Mouse (Mus musculus) embryonic facial prominence, embryonic 12.5 days (tissue): ENCODE measurements around the gene Neo1. TPM values are rescaled to one million over a fixed set of nuclear protein-coding genes. Genes with fewer than 3 reads are reported as not detected.

ENCODE experiments used
- ATAC-seq: fragments of 200-750 bp; cut with Nextera tagmentation; 2 replicates; pipeline ENCODE4 v1.8.0; 2017; ENCODE audit not compliant: insufficient number of reproducible peaks, insufficient read depth, low FRiP score, low TSS enrichment
- H3K27ac ChIP-seq: fragments of 300-500 bp; sonication (generic); 2 replicates; pipeline ENCODE4 v1.5.1; 2016; ENCODE audit warnings: mild to moderate bottlenecking
- H3K27me3 ChIP-seq: fragments of 300-500 bp; sonication (generic); 2 replicates; pipeline ENCODE4 v1.6.1; 2016; ENCODE audit warnings: mild to moderate bottlenecking, moderate library complexity
- H3K36me3 ChIP-seq: fragments of 300-500 bp; sonication (generic); 2 replicates; pipeline ENCODE4 v1.6.1; 2016; ENCODE audit warnings: mild to moderate bottlenecking
- H3K4me1 ChIP-seq: fragments of 300-500 bp; sonication (generic); 2 replicates; pipeline ENCODE4 v1.6.1; 2016
- H3K4me2 ChIP-seq: fragments of 300-500 bp; sonication (generic); replicated peaks from 2 replicates; pipeline ENCODE4 v1.6.1; 2016; ENCODE audit warnings: mild to moderate bottlenecking, moderate library complexity
- H3K4me3 ChIP-seq: fragments of 300-500 bp; sonication (generic); 2 replicates; pipeline ENCODE4 v1.5.1; 2016; ENCODE audit warnings: mild to moderate bottlenecking
- H3K9ac ChIP-seq: fragments of 300-500 bp; sonication (generic); 2 replicates; pipeline ENCODE4 v1.6.1; 2016; ENCODE audit warnings: mild to moderate bottlenecking, moderate library complexity
- H3K9me3 ChIP-seq: fragments of 300-500 bp; sonication (generic); 2 replicates; pipeline ENCODE4 v1.6.1; 2016; ENCODE audit warnings: mild to moderate bottlenecking, moderate library complexity
- WGBS: fragments of 180-500 bp; shearing (Covaris S2); methylation state at CpG from one replicate; pipeline ENCODE4 v1.1.7; 2016; 5-methylcytosine and 5-hydroxymethylcytosine counted together
- polyA plus RNA-seq: library from polyadenylated mRNA; unstranded; fragments of >200 nt; fragmentation: Nextera tagmentation; extraction: Ambion mirVana; gene quantifications from 2 replicates; pipeline ENCODE4 v1.2.1, GENCODE M21; 2016

Gene Neo1
- polyA plus RNA-seq, 1 experiment from 2014 or later, result 61.4 TPM

- no peaks in the 10 kb centered on the region for H3K27me3 ChIP-seq
- WGBS, result 30% methylated on average over 3 of the region's 3 CpGs
Observed at GRCm38 (mm10) chr9:58847008-58847407, 189.2 kb downstream of the Neo1 start.

GRCm38 (mm10) chr9:58844597-58844996, 191.6 kb downstream of the Neo1 start:
- Histone ChIP-seq H3K4me1 (0 out of 2 replicates have a peak, but pooled peaks cover 6% of the 10 kb centered on the region), H3K4me3 (no peak overlapping the region), H3K36me3 (no peaks in the 10 kb centered on the region), H3K27ac (no peak overlapping the region), H3K9ac (no peak overlapping the region), H3K27me3 (no peaks in the 10 kb centered on the region), H3K4me2 (no peak overlapping the region), H3K9me3 (no peaks in the 10 kb centered on the region)
- 84% methylated on average over 3 of the region's 3 CpGs for WGBS
- ATAC-seq, result no peak

More at GRCm38 (mm10) chr9:58847008-58847407, 189.2 kb downstream of the Neo1 start:
- ATAC-seq, result no peak
- H3K4me2 ChIP-seq, result no peak overlapping the region
- no peak overlapping the region for H3K27ac ChIP-seq
- H3K4me3 ChIP-seq, result no peak overlapping the region
- no peaks in the 10 kb centered on the region for H3K9me3 ChIP-seq
- no peak overlapping the region for H3K9ac ChIP-seq
- 0 out of 2 replicates have a peak, but pooled peaks cover 6% of the 10 kb centered on the region for H3K4me1 ChIP-seq
- H3K36me3 ChIP-seq, result no peaks in the 10 kb centered on the region

GRCm38 (mm10) chr9:58841655-58842054, 194.6 kb downstream of the Neo1 start:
- no peaks in the 10 kb centered on the region for H3K27me3 ChIP-seq

GRCm38 (mm10) chr9:58838504-58838903, 197.7 kb downstream of the Neo1 start:
- H3K27ac ChIP-seq, result no peak overlapping the region
- H3K27me3 ChIP-seq, result no peaks in the 10 kb centered on the region
- no peaks in the 10 kb centered on the region for H3K4me1 ChIP-seq
- no peak overlapping the region for H3K4me3 ChIP-seq
- no peak overlapping the region for H3K9ac ChIP-seq
- H3K4me2 ChIP-seq, result no peak overlapping the region
- no peaks in the 10 kb centered on the region for H3K36me3 ChIP-seq
- no peak for ATAC-seq
- 89% methylated on average over 5 of the region's 5 CpGs for WGBS
- H3K9me3 ChIP-seq, result no peaks in the 10 kb centered on the region

More at GRCm38 (mm10) chr9:58841655-58842054, 194.6 kb downstream of the Neo1 start:
- no peaks in the 10 kb centered on the region for H3K36me3 ChIP-seq
- H3K4me2 ChIP-seq, result no peak overlapping the region
- no peak for ATAC-seq
- no peak overlapping the region for H3K9ac ChIP-seq
- H3K9me3 ChIP-seq, result no peaks in the 10 kb centered on the region
- H3K4me1 ChIP-seq, result no peaks in the 10 kb centered on the region
- no peak overlapping the region for H3K27ac ChIP-seq
- no peak overlapping the region for H3K4me3 ChIP-seq
- WGBS, result 19% methylated on average over 6 of the region's 6 CpGs

GRCm38 (mm10) chr9:58837174-58837573, 199.1 kb downstream of the Neo1 start:
- ATAC-seq, result no peak
- H3K27me3 ChIP-seq, result no peaks in the 10 kb centered on the region

GRCm38 (mm10) chr9:58832939-58833338, 203.3 kb downstream of the Neo1 start:
- no peak for ATAC-seq
- no peaks in the 10 kb centered on the region for H3K4me1 ChIP-seq

More at GRCm38 (mm10) chr9:58837174-58837573, 199.1 kb downstream of the Neo1 start:
- H3K36me3 ChIP-seq, result no peaks in the 10 kb centered on the region
- WGBS, result 59% methylated on average over 5 of the region's 5 CpGs
- no peak overlapping the region for H3K9ac ChIP-seq
- no peaks in the 10 kb centered on the region for H3K4me1 ChIP-seq
- H3K4me3 ChIP-seq, result no peak overlapping the region
- no peak overlapping the region for H3K4me2 ChIP-seq
- H3K9me3 ChIP-seq, result no peaks in the 10 kb centered on the region
- H3K27ac ChIP-seq, result no peak overlapping the region

GRCm38 (mm10) chr9:58829627-58830026, 206.6 kb downstream of the Neo1 start:
- H3K36me3 ChIP-seq, result no peaks in the 10 kb centered on the region
- ATAC-seq, result no peak
- no peak overlapping the region for H3K4me2 ChIP-seq
- 40% methylated on average over 4 of the region's 4 CpGs for WGBS
- no peak overlapping the region for H3K27ac ChIP-seq
- no peaks in the 10 kb centered on the region for H3K4me1 ChIP-seq
- no peak overlapping the region for H3K9ac ChIP-seq
- H3K9me3 ChIP-seq, result no peaks in the 10 kb centered on the region
- peaks cover 20% of the 10 kb centered on the region for H3K27me3 ChIP-seq
- H3K4me3 ChIP-seq, result no peak overlapping the region

More at GRCm38 (mm10) chr9:58832939-58833338, 203.3 kb downstream of the Neo1 start:
- no peak overlapping the region for H3K4me2 ChIP-seq
- H3K27ac ChIP-seq, result no peak overlapping the region
- H3K27me3 ChIP-seq, result no peaks in the 10 kb centered on the region
- H3K9ac ChIP-seq, result no peak overlapping the region
- no peaks in the 10 kb centered on the region for H3K36me3 ChIP-seq
- H3K9me3 ChIP-seq, result no peaks in the 10 kb centered on the region
- H3K4me3 ChIP-seq, result no peak overlapping the region
- WGBS, result 67% methylated on average over 3 of the region's 3 CpGs

Other genes with a start within 250 kb of the Neo1 start
- 0.62 and 0.64 TPM in 2 replicates for gene Hcn4, start 213.0 kb downstream of the Neo1 start, polyA plus RNA-seq